Mouse (Mus musculus): Measurements from ENCODE around the gene Dclk1.
"Not testable (repeated sequence)": the region's sequence is repeated elsewhere in the genome, so short reads cannot be mapped to it uniquely, and the experiment has no call there.

The Dclk1 gene

DNA sequence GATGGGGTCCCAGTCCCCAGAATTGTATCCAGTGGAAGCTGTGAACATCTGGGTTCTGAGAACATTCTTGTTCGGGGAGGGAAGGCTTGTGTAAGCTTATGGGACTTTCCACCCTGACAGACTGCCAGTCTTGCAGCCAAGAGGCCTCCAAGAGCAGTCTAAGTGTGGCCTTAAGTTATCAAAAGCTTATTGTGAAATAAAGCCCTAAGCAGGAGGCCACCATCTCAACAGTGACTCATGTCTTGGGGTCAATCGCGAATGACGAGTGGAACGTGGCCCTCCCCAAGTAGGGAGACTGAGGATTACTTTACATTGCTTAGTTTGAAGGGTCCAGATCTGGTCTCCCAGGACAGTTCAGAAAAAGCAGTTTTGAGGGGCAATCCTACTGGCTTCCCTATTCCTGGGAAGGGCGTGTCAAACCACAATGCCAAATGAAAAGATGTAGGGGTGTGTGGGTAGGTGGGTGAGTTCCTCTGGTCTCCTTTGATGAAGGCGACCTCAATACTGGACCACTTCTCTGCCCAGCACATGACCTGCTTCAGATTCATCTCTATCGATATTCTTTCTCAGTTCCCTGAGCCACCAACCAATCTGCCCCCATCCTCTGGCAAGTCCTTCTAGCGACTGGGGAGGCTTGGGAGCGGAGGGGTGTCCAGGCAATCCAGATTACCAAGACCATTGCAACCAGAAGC lies at the start of gene Dclk1:
Gene Dclk1, plus strand, starts transcription at position 635 of the 692 bp plus-strand sequence.
- DNase-seq = no peak

- DNase-seq = no peak
Measured at GRCm38 (mm10) chr3:55193351-55193750, 48.8 kb upstream of the Dclk1 start.

DNA sequence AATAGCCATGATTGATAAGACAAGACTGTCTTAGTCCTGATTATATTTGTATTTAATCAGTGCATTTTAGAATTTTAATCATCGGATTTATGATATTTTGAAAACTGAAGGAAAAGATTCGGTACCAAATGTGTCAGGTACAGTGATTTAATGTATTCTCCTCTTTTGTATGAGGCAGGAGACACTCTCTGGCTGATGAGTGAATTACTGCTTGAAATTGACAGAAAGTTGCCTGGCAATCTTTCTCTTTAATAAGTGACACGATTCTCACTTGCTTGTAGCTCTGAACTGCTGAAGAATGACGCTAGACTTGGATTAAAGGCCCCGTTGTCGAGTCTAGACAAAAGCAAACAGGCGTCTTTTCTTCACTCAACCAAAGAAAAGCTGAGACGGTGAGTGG lies 47.4 kb upstream of the Dclk1 start:
- DNase-seq = no peak

- no peak for DNase-seq
Measured at GRCm38 (mm10) chr3:55195581-55196327, 46.4 kb upstream of the Dclk1 start.

GRCm38 (mm10) chr3:55196328-55196710 lies 45.8 kb upstream of the Dclk1 start:
- no peak for DNase-seq

GRCm38 (mm10) chr3:55203621-55204020 lies 38.5 kb upstream of the Dclk1 start:
- not testable (repeated sequence) for DNase-seq

DNA sequence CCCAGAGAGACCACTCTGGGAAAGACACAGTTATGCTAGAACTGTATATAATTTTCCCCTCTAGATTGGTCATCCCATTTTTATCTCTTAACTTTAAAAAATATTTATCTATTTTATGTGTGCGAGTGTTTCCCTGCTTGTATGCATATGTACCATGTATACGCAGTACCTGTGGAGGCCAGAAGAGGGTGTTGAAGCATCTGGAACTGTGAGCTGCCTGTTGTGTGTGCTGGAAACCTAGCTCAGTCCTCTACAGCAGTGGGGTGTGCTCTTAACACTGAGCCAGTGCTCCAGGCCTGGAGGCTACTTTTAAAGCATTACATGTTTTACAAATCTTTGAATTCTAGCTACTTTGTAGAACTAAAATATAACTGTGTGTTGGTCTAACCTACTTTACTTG lies 35.8 kb upstream of the Dclk1 start:
- DNase-seq = no peak

GRCm38 (mm10) chr3:55207665-55208064 lies 34.5 kb upstream of the Dclk1 start:
- DNase-seq = no peak

DNA sequence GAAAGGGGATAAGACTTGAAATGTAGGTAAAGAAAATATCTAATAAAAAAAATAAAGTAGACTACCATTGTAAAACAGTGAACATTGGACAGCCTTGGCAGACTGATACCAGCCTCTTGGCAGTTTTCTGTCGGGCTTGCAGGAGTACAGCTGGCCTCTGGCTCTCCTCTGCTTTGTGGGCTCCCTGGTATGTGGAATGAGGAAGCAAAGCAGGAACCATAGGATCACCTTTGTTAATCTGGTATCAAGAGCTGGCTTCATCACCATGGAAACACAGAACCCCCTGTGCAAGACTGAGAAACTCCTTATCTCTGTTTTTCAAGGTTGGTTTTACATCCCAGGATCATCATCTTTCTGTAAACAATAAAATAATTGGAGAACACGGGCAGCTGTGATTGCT lies 29.9 kb upstream of the Dclk1 start:
- no peak for DNase-seq

GRCm38 (mm10) chr3:55213785-55214184 lies 28.4 kb upstream of the Dclk1 start:
- no peak for DNase-seq

DNA sequence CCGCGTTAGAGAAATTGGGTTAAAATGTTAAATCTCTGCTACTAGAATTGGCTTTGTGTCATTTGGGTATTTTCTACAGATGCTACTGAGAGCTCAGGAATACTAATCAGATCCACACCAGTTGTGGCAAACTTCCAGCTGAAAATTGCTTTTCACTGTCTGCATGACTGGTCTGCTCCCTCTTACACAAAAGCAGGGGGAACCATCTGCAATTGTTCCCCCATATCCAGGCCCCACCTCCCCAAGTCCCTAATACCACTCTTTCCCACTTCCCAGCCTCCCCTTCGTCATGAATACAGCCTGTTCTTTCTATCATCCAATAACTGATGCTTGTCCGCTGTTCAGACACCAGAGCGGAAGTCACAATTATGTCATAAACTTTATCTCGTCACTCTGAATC lies 27.8 kb upstream of the Dclk1 start:
- DNase-seq = no peak

DNA sequence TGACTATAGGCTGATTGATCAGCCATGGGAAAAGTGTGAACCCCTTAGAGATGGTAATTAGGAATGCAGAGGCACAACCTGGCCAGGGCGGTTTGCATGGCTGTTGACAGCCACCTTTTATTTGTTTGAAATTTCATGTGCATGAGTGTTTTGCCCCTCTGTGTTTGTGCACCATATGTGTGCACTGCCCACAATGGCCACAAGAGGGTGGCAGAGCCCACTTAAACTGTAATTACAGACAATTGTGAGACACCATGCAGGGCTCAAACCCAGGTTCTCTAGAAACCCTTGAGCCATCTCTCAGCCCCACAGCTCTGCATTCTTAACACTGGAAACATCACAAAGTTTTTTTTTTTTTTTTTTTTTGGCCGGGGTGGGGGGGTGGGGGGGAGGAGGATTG lies 19.7 kb upstream of the Dclk1 start:
- DNase-seq = no peak

DNA sequence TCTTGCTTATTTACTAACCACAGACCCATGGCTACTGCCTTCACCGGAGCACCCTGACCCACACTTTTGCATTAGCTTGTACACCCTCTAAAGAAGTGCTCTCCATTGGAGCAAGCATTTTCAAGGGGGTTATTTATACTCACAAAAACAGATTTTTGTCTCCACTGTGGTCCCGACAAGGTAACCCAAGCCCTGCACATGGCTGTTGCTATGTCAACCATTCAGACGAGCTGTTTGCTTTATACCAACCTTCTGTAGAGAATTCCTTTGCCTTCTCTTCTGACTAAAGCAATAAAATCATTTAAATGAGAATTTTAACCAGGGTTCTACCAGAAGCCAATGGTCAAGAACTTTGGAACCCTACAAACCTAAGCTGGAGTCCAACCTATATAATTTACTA lies 18.3 kb upstream of the Dclk1 start:
- no peak for DNase-seq

DNA sequence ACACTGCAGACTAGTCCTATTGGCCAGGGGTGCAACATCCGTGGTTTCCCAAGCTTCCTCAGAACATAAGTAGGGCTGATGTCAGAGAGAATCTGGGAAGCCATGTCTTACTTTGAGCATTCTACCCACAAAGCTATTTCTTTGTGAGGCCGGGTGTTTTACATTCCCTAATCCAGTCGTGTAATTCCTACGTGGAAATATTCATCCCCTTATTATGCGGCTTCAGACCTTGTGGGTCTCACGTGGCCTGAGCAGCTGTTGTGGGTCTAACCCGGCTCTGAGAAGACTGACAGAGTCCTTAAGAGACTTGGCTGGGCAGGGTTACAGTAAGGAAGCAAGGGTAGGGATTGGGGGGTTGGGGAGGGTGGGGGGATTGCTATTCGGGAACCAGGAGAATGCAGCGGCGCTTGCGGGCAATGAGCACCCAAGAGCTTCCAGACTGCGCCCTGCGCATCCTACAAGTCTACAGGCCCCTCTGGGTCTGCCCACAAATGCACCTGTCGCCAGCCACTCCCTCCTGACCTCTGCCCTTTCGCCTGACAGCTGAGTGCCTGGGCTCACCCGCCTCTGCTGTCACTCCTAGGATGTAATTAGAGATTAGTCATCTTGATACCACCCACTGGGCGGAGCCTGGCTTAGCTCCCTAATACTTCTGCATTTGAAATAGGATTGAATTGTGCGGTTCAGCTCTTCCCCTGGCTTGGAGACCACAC lies 15.5 kb upstream of the Dclk1 start:
- DNase-seq = no peak

DNA sequence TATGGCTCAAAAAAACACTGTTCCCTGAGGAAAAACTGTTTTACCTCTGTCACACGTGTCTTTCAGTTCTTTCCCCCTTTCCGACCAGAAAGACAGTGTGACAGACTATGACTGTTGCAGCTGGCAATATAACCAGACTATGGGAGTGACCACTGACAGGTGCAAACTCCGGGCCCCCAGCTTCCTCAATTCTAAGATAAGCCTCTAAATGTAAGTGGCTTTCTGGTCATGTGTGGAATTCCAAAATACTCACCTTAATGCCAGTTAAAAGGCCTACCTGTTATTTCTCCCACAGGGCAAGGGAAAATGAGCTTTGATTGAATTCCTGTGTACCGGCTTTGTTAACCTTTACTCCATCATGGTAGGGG lies 15.0 kb upstream of the Dclk1 start:
- DNase-seq = no peak

- no peak for DNase-seq
Measured at GRCm38 (mm10) chr3:55242422-55243055, 375 bp downstream of the Dclk1 start.

DNA sequence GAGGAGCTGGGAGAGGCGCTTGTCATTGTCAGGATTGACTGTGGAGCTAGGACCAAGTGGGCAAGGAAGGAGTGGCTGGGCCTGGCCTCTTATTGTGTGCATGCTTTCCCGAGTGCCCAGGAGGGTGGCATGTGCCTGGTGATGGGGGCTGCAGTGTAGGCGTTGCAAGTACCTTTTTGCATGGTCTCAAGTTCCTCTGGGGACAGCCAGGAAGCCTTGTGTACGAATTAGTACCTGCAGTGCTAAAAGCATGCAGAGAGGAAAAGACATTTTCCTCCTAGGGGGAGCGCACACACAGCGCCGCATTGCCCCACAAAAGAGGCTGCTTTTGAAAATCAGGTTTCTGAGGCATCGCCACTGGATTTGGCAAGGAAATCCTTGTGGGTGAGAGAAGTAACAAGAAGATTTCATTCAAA lies 900 bp downstream of the Dclk1 start:
- no peak for DNase-seq

GRCm38 (mm10) chr3:55244087-55244486 lies 1.9 kb downstream of the Dclk1 start:
- DNase-seq = no peak

GRCm38 (mm10) chr3:55246618-55247272 lies 4.6 kb downstream of the Dclk1 start:
- DNase-seq = no peak

DNA sequence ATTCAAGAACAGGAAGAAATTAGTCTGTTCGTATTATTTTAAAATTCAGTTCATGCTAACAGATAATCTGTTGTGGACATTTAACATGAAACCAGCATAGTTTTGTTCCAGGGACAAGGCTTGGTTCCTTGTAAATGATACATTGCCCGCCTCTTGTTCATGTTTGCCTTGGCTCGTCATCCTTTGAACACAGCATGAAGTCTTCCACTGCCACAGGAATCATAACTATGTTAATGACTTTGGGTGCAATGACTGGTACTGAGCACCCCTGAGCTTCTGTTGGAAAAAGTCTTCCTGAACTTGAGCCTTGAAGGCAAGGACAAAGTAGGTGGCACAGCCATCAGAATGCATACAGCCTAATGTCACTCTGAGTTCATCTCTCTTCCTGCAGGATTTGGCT lies 5.9 kb downstream of the Dclk1 start:
- DNase-seq = no peak

DNA sequence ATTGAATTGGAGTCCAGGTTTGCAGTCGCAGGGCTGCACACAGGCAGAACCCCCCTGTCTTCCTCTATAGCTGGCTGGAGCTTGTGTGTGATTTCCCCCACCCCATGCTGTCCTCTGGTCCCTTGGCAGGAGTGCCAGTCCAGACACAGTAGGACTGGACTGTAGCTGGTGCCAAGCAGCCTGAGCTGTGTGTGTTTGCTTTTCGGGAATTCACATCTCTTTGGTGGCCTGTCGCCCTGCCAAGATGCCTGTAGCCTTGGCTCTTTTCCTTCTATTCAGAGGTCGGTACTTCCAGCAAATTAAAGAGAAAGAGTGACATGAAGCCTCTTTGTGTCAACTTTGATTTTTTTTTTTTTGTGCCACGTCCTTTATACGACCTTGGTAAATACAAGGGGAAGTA lies 6.3 kb downstream of the Dclk1 start:
- DNase-seq = no peak

GRCm38 (mm10) chr3:55250631-55251030 lies 8.5 kb downstream of the Dclk1 start:
- no peak for DNase-seq

DNA sequence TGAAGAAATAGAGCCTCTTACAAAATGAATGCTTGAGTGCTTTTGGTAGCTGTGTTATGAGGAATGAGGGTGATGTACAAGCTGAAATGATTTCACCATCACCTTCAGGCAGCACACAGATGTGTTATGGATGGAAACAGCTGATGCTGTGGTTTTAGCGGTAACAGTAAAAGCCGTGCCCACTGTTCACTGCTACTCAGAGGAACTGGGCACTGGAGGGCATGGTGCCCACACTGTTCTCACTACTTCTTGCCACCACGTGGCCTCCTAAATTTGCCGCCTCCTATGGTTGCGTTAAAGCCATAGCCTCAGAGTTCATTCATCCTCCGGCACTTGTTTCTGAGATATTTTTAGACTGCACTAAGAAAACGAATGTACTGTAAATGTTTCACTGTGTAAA lies 18.0 kb downstream of the Dclk1 start:
- DNase-seq = no peak
